Mouse (Mus musculus) megakaryocyte, embryonic 14.5 days (primary cell): ENCODE data around the gene Aktip. TPM values are rescaled to one million over a fixed set of nuclear protein-coding genes. Genes with fewer than 3 reads are reported as not detected.

Source experiments
- H3K27me3 ChIP-seq: replicated peaks from 2 replicates; pipeline ENCODE3; 2012; ENCODE audit warnings: inconsistent platforms
- H3K36me3 ChIP-seq: replicated peaks from 2 replicates; pipeline ENCODE3; 2012; ENCODE audit warnings: low read length, inconsistent platforms, mixed read lengths
- H3K4me1 ChIP-seq: 2 replicates; pipeline ENCODE4 v1.6.1; 2012; ENCODE audit warnings: inconsistent platforms
- H3K4me3 ChIP-seq: replicated peaks from 2 replicates; pipeline ENCODE3; 2012; ENCODE audit warnings: moderate library complexity, mild to moderate bottlenecking, inconsistent platforms
- H3K9me3 ChIP-seq: 2 replicates; pipeline ENCODE4 v1.6.1; 2012; ENCODE audit warnings: inconsistent platforms
- FLI1 ChIP-seq: IDR thresholded peaks from 2 replicates; pipeline ENCODE4 v1.6.1; 2012; ENCODE audit warnings: low read length, inconsistent platforms, mixed read lengths
- GATA1 ChIP-seq: IDR thresholded peaks from 3 replicates; pipeline ENCODE4 v1.6.1; 2012; ENCODE audit warnings: mixed read lengths, low read length, inconsistent platforms, borderline replicate concordance
- polyA plus RNA-seq: library from polyadenylated mRNA; stranded (reverse); fragments of >175 nt; gene quantifications from 2 replicates; pipeline ENCODE4 v1.2.3, GENCODE M21; 2012; ENCODE audit warnings: low replicate concordance; ENCODE audit not compliant: insufficient read depth

The Aktip gene
- polyA plus RNA-seq, 1 experiment = 3.2 TPM

DNA sequence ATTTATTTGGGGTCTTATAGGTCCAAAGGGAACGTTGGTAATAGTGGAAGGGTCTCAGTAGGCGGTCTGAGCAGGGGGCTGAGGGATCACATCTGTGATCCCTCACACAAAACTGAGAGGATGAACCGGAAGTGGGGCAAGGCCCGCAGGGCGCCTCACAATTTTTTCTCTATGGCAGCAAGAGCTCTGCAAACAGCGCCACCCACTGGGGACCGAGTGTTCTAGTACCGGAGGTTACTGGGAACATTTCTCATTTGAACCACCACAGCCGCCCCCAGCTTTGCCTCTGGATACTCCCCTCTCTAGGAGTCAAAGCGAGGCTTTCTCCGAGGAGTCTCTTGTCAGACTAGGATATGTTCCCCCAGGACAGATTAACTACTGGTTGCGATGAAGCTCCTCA lies 3.1 kb downstream of the Aktip start:
- Histone ChIP-seq H3K36me3 (no peaks in the 10 kb centered on the region), H3K9me3 (0 out of 2 replicates have a peak, but pooled peaks cover 6% of the 10 kb centered on the region), H3K4me3 (no peak overlapping the region), H3K4me1 (no peaks in the 10 kb centered on the region), H3K27me3 (peaks cover 43% of the 10 kb centered on the region)
- TF ChIP-seq FLI1 (no peak), GATA1 (no peak)

DNA sequence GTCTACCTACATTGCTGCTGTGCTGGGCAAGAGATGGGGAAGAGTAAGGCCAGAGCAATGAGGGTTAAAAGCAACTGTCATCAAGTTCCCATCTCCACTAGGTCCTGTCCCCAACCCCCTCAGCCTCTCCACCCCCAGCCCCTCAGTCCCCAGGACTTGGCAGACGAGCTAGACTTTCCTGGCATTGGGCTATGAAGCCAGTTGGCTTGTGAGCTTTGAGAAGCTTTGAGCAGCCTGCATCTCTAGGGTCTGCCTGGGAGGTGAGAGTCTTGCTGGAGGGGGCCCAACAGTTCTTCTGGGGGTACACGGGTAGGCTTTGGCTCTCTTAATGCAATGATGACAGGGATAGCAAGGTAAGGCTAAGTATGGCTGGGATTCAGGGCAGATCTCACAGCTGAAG lies 5.7 kb downstream of the Aktip start:
- Histone ChIP-seq H3K4me1 (peaks cover 7% of the 10 kb centered on the region), H3K4me3 (no peak overlapping the region), H3K36me3 (no peaks in the 10 kb centered on the region), H3K27me3 (peaks cover 54% of the 10 kb centered on the region), H3K9me3 (no peaks in the 10 kb centered on the region)
- TF ChIP-seq GATA1 (no peak), FLI1 (no peak)

DNA sequence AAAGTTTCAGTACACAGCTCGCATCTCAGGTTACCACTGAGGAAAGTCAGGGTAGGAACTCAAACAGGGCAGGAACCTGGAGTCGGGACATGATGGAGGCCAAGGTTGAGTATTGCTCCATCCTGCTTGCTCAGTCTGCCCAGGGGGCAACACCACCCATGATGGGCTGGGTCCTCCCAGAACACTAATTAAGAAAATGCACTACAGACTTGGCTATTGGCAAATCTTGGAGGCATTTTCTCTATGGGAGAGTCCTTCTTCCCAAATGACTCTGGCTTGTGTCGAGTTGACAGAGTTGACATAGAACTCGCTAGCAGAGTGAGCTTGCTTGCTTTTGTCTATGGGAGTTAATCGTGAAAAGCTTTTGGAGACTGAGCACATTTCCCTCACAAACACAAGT lies 6.8 kb downstream of the Aktip start:
- no peaks in the 10 kb centered on the region for H3K36me3 ChIP-seq
- peaks cover 60% of the 10 kb centered on the region for H3K27me3 ChIP-seq
- TF ChIP-seq GATA1 = no peak
- peaks cover 7% of the 10 kb centered on the region for H3K4me1 ChIP-seq
- H3K9me3 ChIP-seq = no peaks in the 10 kb centered on the region
- H3K4me3 ChIP-seq = no peak overlapping the region

DNA sequence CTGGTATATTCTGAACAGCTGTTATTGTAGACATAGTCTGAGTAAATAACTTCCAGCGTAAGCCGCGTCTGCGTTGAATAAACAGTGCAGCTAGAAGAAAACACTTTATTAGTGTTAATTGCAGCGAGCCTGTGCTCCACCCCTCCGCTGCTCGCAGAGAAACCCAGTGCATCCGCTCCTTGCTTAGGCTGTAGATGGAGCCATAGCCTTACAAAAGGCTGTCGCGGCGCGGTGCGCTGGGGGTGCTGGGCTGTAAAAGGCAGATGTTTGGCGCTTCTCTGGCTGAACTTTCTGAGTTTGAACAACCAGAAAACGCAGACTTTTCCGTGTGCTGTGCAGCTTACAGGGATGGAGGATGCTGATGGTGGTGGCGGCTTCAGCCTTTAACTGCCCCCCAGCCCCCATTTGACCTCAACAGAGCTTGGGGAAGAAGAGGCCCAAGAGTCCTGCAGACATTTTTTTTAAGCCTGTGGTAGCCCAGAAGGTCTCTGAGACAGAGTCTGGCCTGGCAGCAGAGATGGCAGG lies 8.9 kb downstream of the Aktip start:
- H3K36me3 ChIP-seq = no peaks in the 10 kb centered on the region
- peaks cover 11% of the 10 kb centered on the region for H3K9me3 ChIP-seq
- peaks cover 7% of the 10 kb centered on the region for H3K4me1 ChIP-seq
- H3K4me3 ChIP-seq = peak overlapping the region; percentile 28
- peaks cover 61% of the 10 kb centered on the region for H3K27me3 ChIP-seq
- no peak for TF ChIP-seq GATA1
- no peak for TF ChIP-seq FLI1

DNA sequence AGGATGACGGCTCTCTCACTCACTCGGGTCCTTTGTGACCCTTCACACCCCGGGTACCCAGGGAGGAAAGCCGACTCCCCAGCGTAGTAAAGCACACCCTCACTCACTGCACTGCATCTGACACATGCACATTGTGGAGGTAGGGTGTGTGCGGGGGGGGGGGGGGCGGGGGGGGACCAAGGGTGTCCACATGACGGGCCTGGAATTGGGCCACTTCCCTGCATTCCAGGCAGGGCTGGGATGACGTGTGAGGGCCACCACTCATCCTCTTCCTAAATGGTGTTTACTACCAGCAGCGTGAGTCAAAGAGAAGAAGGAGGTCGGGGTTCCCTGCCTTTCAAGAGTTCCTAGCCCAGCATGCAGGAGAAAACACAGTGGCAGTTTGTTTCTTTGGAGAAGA lies 11.6 kb downstream of the Aktip start:
- Histone ChIP-seq H3K9me3 (peaks cover 29% of the 10 kb centered on the region), H3K4me3 (no peak overlapping the region), H3K27me3 (peaks cover 37% of the 10 kb centered on the region), H3K4me1 (peaks cover 7% of the 10 kb centered on the region), H3K36me3 (no peaks in the 10 kb centered on the region)
- TF ChIP-seq GATA1 (no peak), FLI1 (no peak)

DNA sequence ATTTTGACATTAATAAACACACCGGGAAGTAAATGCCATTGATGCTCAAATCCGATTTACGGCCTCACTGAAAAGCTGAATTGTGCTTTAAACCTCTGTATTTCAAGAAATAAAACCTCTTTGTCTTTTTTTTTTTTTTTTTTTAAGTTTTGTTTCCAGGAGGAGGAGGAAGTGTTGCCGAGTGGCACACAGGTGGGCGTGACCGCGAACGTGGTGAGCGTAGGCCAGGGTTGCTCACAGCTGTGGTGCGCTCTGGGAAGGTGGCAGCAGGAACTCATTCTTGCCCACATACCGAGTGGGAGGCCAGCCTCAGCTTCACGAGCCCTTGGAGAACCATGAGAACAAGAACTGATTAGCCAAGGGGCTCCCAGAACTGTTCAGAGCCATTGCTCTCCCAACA lies 13.4 kb downstream of the Aktip start:
- Histone ChIP-seq H3K36me3 (no peaks in the 10 kb centered on the region), H3K4me1 (peaks cover 7% of the 10 kb centered on the region), H3K9me3 (peaks cover 40% of the 10 kb centered on the region), H3K27me3 (peaks cover 38% of the 10 kb centered on the region), H3K4me3 (no peak overlapping the region)
- TF ChIP-seq FLI1 = no peak
- TF ChIP-seq GATA1 = no peak

DNA sequence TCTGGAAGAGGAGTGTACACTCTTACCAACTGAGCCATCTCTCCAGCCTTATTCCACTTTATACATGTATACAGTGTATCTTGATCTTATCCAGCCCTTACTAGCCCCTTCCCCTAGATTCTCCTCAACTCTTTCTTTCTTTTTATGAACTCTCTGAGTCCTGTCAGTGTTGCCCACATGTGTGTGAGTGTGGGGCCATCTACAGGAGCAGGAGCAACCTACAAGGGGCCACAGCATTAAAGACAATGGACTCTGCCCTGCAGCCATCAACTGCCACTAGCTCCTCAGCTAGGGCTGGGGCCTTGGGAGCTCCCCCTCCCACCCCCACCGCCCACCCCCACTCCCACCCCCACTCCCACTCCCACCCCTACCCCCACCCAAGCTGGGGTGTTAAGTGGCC lies 22.1 kb downstream of the Aktip start:
- peaks cover 4% of the 10 kb centered on the region; the same call in 1 of the 2 replicates for H3K4me1 ChIP-seq
- H3K36me3 ChIP-seq = no peaks in the 10 kb centered on the region
- TF ChIP-seq GATA1 (no peak), FLI1 (no peak)
- peaks cover 20% of the 10 kb centered on the region for H3K27me3 ChIP-seq
- H3K4me3 ChIP-seq = no peak overlapping the region
- H3K9me3 ChIP-seq = peaks cover 7% of the 10 kb centered on the region; the same call in 1 of the 2 replicates

DNA sequence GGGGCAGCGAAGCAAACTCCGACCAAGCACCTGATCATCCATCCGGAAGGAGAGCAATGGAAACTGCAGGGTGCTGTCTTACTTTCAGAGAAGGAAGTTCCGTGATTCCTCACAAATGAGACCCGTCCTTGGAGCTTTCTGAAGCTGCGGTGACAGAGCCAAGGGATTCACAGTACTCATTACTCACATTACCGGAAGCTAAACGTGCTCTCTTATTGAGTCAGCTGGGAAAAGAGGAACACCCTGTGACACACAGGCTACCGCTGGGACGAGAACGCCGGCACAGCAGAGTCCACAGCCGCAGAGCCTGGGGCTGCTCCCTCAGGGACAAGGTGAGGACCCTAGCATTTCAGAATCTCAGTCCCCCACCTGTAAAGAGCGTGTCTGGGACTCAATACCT lies 23.6 kb downstream of the Aktip start:
- H3K4me3 ChIP-seq = no peak overlapping the region
- TF ChIP-seq GATA1 (no peak), FLI1 (no peak)

DNA sequence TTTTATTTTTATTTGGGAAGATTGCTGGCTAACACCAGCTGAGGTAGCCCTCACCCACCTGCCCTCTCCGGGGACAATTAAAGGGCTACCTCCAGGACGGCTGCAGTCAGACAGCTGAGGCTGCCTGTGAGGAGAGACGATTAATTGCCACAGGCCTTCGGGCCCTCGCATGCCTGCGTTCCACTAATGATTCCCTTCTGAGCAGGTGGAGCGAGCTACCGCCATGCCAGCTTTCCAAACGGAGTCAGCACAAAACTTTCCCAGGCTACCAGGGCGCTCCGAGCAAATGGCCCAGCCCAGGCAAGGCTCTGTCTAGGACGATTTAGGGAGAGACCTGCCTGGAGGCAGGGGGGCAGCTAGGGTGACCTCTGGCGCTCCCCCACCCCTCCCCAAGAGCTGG lies 28.2 kb downstream of the Aktip start:
- no peaks in the 10 kb centered on the region for H3K9me3 ChIP-seq
- no peak for TF ChIP-seq GATA1
- TF ChIP-seq FLI1 = no peak
- no peaks in the 10 kb centered on the region for H3K4me1 ChIP-seq
- no peaks in the 10 kb centered on the region for H3K36me3 ChIP-seq
- no peak overlapping the region for H3K4me3 ChIP-seq
- H3K27me3 ChIP-seq = peaks cover 21% of the 10 kb centered on the region

More for the DNA sequence above, 23.6 kb downstream of the Aktip start:
- Histone ChIP-seq H3K36me3 (no peaks in the 10 kb centered on the region), H3K9me3 (no peaks in the 10 kb centered on the region), H3K27me3 (peaks cover 15% of the 10 kb centered on the region), H3K4me1 (peaks cover 4% of the 10 kb centered on the region; the same call in 1 of the 2 replicates)

DNA sequence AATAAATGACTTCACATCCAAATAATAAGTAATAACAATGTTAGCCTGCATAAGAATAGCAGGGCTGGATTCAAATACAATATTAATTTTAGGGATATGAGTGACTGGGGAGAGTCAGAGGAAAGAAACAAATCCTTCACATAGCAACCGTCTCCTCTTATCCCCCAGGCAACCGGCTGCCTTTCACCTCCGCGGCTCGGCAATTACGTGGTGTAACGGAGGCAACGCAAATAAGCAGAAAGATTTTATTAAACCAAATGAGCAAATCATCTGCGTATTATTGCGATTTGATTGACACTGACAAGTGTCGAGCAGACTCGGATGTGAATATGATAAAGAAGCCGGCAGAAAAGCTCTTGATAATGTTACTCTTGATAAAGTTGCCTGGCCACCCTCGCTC lies 28.9 kb downstream of the Aktip start:
- TF ChIP-seq FLI1 (no peak), GATA1 (no peak)
- Histone ChIP-seq H3K4me1 (no peaks in the 10 kb centered on the region), H3K9me3 (no peaks in the 10 kb centered on the region)

DNA sequence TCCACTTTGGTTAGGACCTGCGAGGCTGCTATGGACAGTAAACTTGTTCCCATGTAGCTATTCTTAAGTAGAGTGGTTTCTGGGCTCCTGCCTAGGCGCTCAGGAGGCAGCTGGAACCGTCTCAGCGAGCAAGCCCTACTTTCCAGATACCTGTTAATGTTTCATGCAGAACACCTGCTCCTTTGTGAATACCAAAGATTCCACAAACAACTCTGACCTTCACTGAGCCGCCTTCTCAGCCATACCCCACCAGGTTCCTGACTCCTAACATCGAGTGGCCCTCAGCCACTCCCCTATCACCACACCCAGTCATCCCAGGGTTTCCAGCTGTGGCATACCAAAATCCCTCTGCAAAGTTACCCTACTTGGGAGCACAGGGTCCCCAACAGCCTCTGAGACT lies 29.6 kb downstream of the Aktip start:
- Histone ChIP-seq H3K36me3 (no peaks in the 10 kb centered on the region), H3K9me3 (no peaks in the 10 kb centered on the region; the same call in 1 of the 2 replicates), H3K4me3 (no peak overlapping the region), H3K4me1 (no peaks in the 10 kb centered on the region), H3K27me3 (peaks cover 19% of the 10 kb centered on the region)
- TF ChIP-seq FLI1 (no peak), GATA1 (no peak)

More for the DNA sequence above, 28.9 kb downstream of the Aktip start:
- H3K4me3 ChIP-seq = no peak overlapping the region
- H3K36me3 ChIP-seq = no peaks in the 10 kb centered on the region
- peaks cover 19% of the 10 kb centered on the region for H3K27me3 ChIP-seq
